Mouse (Mus musculus): Measurements from ENCODE around the gene Zcchc18. TPM values are rescaled to one million over a fixed set of nuclear protein-coding genes. Genes with fewer than 3 reads are reported as not detected.

Gene Zcchc18
- total and polyA plus RNA-seq, 3 experiments = 0.34 to 6.8 (median 0.83) TPM

DNA sequence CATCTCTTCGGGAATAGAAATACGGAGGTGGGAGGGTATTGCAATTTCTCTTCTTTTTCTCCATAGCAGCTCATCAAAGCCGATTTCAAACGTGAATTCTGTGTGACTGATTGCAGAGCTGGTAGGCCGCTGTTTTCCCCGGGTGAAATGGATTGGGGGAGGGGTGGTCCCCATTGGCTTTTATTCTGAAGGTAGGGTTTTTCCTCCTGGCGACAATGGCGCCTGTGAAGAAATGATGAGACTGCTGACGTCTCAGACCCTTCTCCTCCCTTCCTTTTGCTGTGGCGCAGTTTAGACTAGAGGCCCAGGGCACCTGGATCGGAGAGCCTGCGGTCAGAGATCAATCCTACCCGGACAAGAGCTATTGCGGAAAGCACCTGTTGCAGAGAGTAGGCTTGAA is 686 bp downstream of the Zcchc18 start:
- no peak overlapping the region for H3K27ac ChIP-seq (ENCODE audit: insufficient read depth, low read depth)
- DNase-seq (ENCODE audit: extremely low read depth) = no peak
- TF ChIP-seq NELFE (IDR thresholded peaks at IDR 0.05; ENCODE audit: low read depth, low read length) = no peak
- no peak for TF ChIP-seq CHD1 (IDR thresholded peaks at IDR 0.05; ENCODE audit: low read depth, low read length)
- TF ChIP-seq RAD21 (IDR thresholded peaks at IDR 0.05; ENCODE audit: low read depth, low read length) = no peak
- no peak for TF ChIP-seq POLR2AphosphoS2 (IDR thresholded peaks at IDR 0.05; ENCODE audit: low read depth, low read length)
- no peak for TF ChIP-seq ETS1 (conservative IDR thresholded peaks at IDR 0.05; ENCODE audit: low read depth, low read length)
- no peaks in the 10 kb centered on the region for H3K9me3 ChIP-seq (replicated peaks; ENCODE audit: low read length)
- dilution Hi-C loops (cut with MboI; ENCODE audit: extremely low pct_ligation_motif_present, extremely low pct_unique_long_range_greater_than_20kb, low sequenced_read_pairs) (no loop called here), in situ Hi-C loops (cut with MboI; ENCODE audit: low pct_ligation_motif_present, low pct_unique_long_range_greater_than_20kb, low sequenced_read_pairs) (no loop called here)
- H3K27me3 ChIP-seq (replicated peaks) = no peaks in the 10 kb centered on the region
- H3K4me1 ChIP-seq (ENCODE audit: control insufficient read depth in 1 of 2, insufficient read depth in 2 of 2) = peaks cover 4 to 27% of the 10 kb centered on the region in 2 experiments
- peak overlapping the region in 2 of 3 experiments; percentile 54 to 82 for H3K4me3 ChIP-seq (replicated peaks in 1 of 3; ENCODE audit: low read depth in 2 of 3, low read length in 2 of 3, poor library complexity in 1 of 3)
- H3K36me3 ChIP-seq (replicated peaks in 1 of 2; ENCODE audit: control insufficient read depth in 1 of 2, insufficient read depth in 1 of 2, low read length in 1 of 2) = peaks cover 0 to 9% of the 10 kb centered on the region in 2 experiments
- H3K4me2 ChIP-seq (ENCODE audit: insufficient read depth, low read depth, poor library complexity, severe bottlenecking) = peak overlapping the region; percentile 21
- no peak overlapping the region; the same call in 1 of the 2 replicates for H3K9ac ChIP-seq (ENCODE audit: insufficient read depth, low read depth)
- no peaks in the 10 kb centered on the region for H3K79me2 ChIP-seq (replicated peaks; ENCODE audit: control insufficient read depth, extremely low read depth, insufficient read depth, poor library complexity, severe bottlenecking)

DNA sequence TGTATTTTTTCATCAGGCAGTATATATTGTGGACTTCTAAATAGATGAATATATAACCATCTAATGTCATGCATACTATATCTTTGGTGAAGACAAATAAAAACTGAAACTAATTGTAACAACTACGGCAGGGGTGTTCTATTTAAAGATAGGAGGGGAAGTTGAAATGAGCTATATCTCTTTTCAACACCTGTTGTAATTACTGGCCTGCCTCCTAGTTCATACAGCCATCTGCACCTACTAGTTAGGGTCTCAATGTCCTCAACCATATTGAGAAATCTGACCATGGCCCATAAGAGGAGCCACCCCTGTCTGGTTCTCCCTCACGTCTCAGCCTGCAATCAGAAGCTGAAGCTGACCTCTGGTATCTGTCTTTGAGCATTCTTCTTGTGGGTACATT is 3.3 kb downstream of the Zcchc18 start:
- H3K79me2 ChIP-seq (replicated peaks; ENCODE audit: control insufficient read depth, extremely low read depth, insufficient read depth, poor library complexity, severe bottlenecking) = no peaks in the 10 kb centered on the region
- H3K4me1 ChIP-seq (ENCODE audit: control insufficient read depth in 1 of 2, insufficient read depth in 2 of 2) = peaks cover 4 to 24% of the 10 kb centered on the region in 2 experiments
- H3K27me3 ChIP-seq (replicated peaks) = no peaks in the 10 kb centered on the region
- in situ Hi-C loops (cut with MboI; ENCODE audit: low pct_ligation_motif_present, low pct_unique_long_range_greater_than_20kb, low sequenced_read_pairs) (no loop called here), dilution Hi-C loops (cut with MboI; ENCODE audit: extremely low pct_ligation_motif_present, extremely low pct_unique_long_range_greater_than_20kb, low sequenced_read_pairs) (no loop called here)
- no peak for DNase-seq (ENCODE audit: extremely low read depth)
- H3K27ac ChIP-seq (ENCODE audit: insufficient read depth, low read depth) = no peak overlapping the region
- H3K9ac ChIP-seq (ENCODE audit: insufficient read depth, low read depth) = no peak overlapping the region
- no peak overlapping the region for H3K4me2 ChIP-seq (ENCODE audit: insufficient read depth, low read depth, poor library complexity, severe bottlenecking)
- no peak overlapping the region for H3K4me3 ChIP-seq (replicated peaks in 1 of 3; ENCODE audit: low read depth in 2 of 3, low read length in 2 of 3, poor library complexity in 1 of 3)
- peaks cover 0 to 15% of the 10 kb centered on the region in 2 experiments for H3K36me3 ChIP-seq (replicated peaks in 1 of 2; ENCODE audit: control insufficient read depth in 1 of 2, insufficient read depth in 1 of 2, low read length in 1 of 2)
- H3K9me3 ChIP-seq (replicated peaks; ENCODE audit: low read length) = no peaks in the 10 kb centered on the region
- no peak for TF ChIP-seq CHD2 (IDR thresholded peaks at IDR 0.05; ENCODE audit: low read length)
- no peak for TF ChIP-seq ETS1 (conservative IDR thresholded peaks at IDR 0.05; ENCODE audit: low read depth, low read length)
- no peak for TF ChIP-seq ZMIZ1 (IDR thresholded peaks at IDR 0.05; ENCODE audit: low read depth, low read length)
- TF ChIP-seq E2F4 (IDR thresholded peaks at IDR 0.05; ENCODE audit: insufficient replicate concordance, low read depth, low read length) = no peak
- no peak for TF ChIP-seq PAX5 (IDR thresholded peaks at IDR 0.05; ENCODE audit: low read length)
- no peak for TF ChIP-seq SIN3A (IDR thresholded peaks at IDR 0.05; ENCODE audit: low read length)
- TF ChIP-seq TCF12 (IDR thresholded peaks at IDR 0.05; ENCODE audit: low read depth, low read length) = no peak
- no peak for TF ChIP-seq MEF2A (IDR thresholded peaks at IDR 0.05; ENCODE audit: borderline replicate concordance, low read depth, low read length)
- no peak for TF ChIP-seq CHD1 (IDR thresholded peaks at IDR 0.05; ENCODE audit: low read depth, low read length)
- no peak for TF ChIP-seq JUND (conservative IDR thresholded peaks at IDR 0.05; ENCODE audit: low read depth, low read length)
- TF ChIP-seq KAT2A (IDR thresholded peaks at IDR 0.05; ENCODE audit: insufficient replicate concordance, low read length) = no peak
- TF ChIP-seq ZKSCAN1 (IDR thresholded peaks at IDR 0.05; ENCODE audit: borderline replicate concordance, low read depth, low read length) = no peak
- TF ChIP-seq JUN (IDR thresholded peaks at IDR 0.05; ENCODE audit: insufficient read depth, low read depth, low read length) = no peak
- no peak for TF ChIP-seq MXI1 (IDR thresholded peaks at IDR 0.05; ENCODE audit: low read depth, low read length)
- TF ChIP-seq USF1 (IDR thresholded peaks at IDR 0.05; ENCODE audit: low read depth, low read length) = no peak
- no peak for TF ChIP-seq MAZ (IDR thresholded peaks at IDR 0.05; ENCODE audit: low read depth, low read length)
